Mouse (Mus musculus): ENCODE results near the gene Pgm1.

Gene Pgm1

GRCm38 (mm10) chr4:99958084-99958815 is 29.0 kb downstream of the Pgm1 start:
- no peak for DNase-seq

- no peak for DNase-seq
These were observed 30.1 kb downstream of the Pgm1 start for GRCm38 (mm10) chr4:99959308-99959707.

- no peak for DNase-seq
These were observed 37.3 kb downstream of the Pgm1 start for GRCm38 (mm10) chr4:99966555-99966954.

GRCm38 (mm10) chr4:99969328-99969727 is 40.1 kb downstream of the Pgm1 start:
- DNase-seq = peak; percentile 61 to 72

GRCm38 (mm10) chr4:99970097-99970496 is 40.9 kb downstream of the Pgm1 start:
- DNase-seq = peak in 1 of 2 experiments; percentile 48

GRCm38 (mm10) chr4:99972886-99973285 is 43.7 kb downstream of the Pgm1 start:
- DNase-seq = no peak

- no peak for DNase-seq
These were observed 44.7 kb downstream of the Pgm1 start for GRCm38 (mm10) chr4:99973931-99974330.

- no peak for DNase-seq
These were observed 45.2 kb downstream of the Pgm1 start for GRCm38 (mm10) chr4:99974375-99974774.

- DNase-seq = no peak
These were observed 50.1 kb downstream of the Pgm1 start for GRCm38 (mm10) chr4:99979326-99979725.

- DNase-seq = no peak
These were observed 52.0 kb downstream of the Pgm1 start for GRCm38 (mm10) chr4:99981216-99981615.

GRCm38 (mm10) chr4:99983652-99984368 is 54.6 kb downstream of the Pgm1 start:
- DNase-seq = no peak

GRCm38 (mm10) chr4:99984369-99984752 is 55.1 kb downstream of the Pgm1 start:
- DNase-seq = no peak

GRCm38 (mm10) chr4:99985086-99985485 is 55.9 kb downstream of the Pgm1 start:
- DNase-seq = no peak

GRCm38 (mm10) chr4:99985631-99986030 is 56.4 kb downstream of the Pgm1 start:
- DNase-seq = no peak

GRCm38 (mm10) chr4:99986609-99987008 is 57.4 kb downstream of the Pgm1 start:
- DNase-seq = no peak

- DNase-seq = peak; percentile 50 to 64
These were observed 59.6 kb downstream of the Pgm1 start for GRCm38 (mm10) chr4:99988771-99989170.

GRCm38 (mm10) chr4:100000971-100001370 is 71.8 kb downstream of the Pgm1 start:
- peak in 1 of 2 experiments; percentile 27 for DNase-seq

GRCm38 (mm10) chr4:100001806-100002205 is 72.6 kb downstream of the Pgm1 start:
- DNase-seq = peak in 1 of 2 experiments; percentile 16

GRCm38 (mm10) chr4:100007721-100008120 is 78.5 kb downstream of the Pgm1 start:
- DNase-seq = no peak

GRCm38 (mm10) chr4:100008371-100009090 is 79.3 kb downstream of the Pgm1 start:
- DNase-seq = peak; percentile 83 to 89

- DNase-seq = peak; percentile 22 to 45
These were observed 80.0 kb downstream of the Pgm1 start for GRCm38 (mm10) chr4:100009211-100009678.

GRCm38 (mm10) chr4:100010916-100011315 is 81.7 kb downstream of the Pgm1 start:
- DNase-seq = no peak

GRCm38 (mm10) chr4:100011563-100011962 is 82.3 kb downstream of the Pgm1 start:
- DNase-seq = peak in 1 of 2 experiments; percentile 13

All from kidney, postnatal 4 days (tissue).